Mouse (Mus musculus) kidney, adult 2 months (tissue): ENCODE measurements at regions not wholly inside any gene's neighbourhood (a gene's known extent, or its start where the extent isn't known, plus 50 kb on each side); places are given as distances from the start of the nearest gene placed in this dataset.
"Not testable (repeated sequence)": the region's sequence is repeated elsewhere in the genome, so short reads cannot be mapped to it uniquely, and the experiment has no call there.

Source experiments
- CTCF ChIP-seq: fragments of 200-500 bp; conservative IDR thresholded peaks from 2 replicates; pipeline ENCODE4 v1.5.1; 2011; ENCODE audit warnings: low read depth, mild to moderate bottlenecking, control low read depth, low read length, moderate library complexity, mixed read lengths; ENCODE audit not compliant: insufficient read depth, insufficient read length
- POLR2A ChIP-seq: fragments of 200-500 bp; IDR thresholded peaks from one replicate; pipeline ENCODE4 v1.6.1; 2011; ENCODE audit warnings: low read depth, low read length, control low read depth

DNA sequence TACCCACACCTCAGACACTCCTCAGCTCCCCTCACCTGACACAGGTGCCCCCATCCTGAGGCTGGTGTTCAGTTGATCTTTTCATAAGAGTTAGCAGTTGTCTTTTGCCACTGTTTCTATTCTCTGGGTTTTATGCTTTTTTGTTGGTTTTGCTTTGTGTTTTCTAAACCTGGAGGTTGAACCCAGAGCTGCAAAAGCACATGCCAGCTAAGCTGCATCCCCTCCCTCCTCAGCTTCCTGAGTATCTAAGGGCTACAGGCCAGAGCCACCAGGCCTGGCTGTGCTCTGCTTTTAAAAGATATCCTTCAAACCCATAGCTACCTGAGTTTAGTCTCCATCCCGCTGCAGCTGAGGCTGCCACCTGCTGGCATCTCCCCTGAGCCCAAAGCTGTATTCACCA lies 140.1 kb downstream of the Tcp10c start:
- TF ChIP-seq CTCF, POLR2A: not testable (repeated sequence)
